Mouse (Mus musculus): ENCODE measurements around the gene Gm49369. TPM values are rescaled to one million over a fixed set of nuclear protein-coding genes. Genes with fewer than 3 reads are reported as not detected.

Gene Gm49369
- polyA plus RNA-seq, 1 experiment from 2014 or later, result 0.80 TPM

DNA sequence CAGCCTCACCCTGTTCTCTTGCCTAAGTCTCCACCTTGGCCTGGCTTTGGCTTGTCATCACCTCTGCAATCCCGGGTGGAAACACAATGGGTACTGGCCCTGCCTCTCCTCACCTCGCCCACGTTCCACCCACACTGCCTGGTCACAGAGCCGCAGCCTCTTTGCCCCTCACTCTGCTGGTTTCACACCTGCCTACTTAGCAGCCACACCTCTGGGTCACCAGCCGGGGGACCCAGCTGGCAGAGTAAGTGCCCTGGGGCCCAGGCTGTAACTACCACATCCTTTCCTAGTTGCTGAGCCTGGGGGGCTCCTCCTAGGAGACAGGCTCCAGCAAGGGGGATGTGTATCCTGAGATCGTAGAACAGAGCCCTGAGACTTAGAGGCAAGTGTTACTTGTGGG, 3.3 kb downstream of the Gm49369 start:
- DNase-seq (ENCODE audit: low spot score) (no peak), ATAC-seq (ENCODE audit: low FRiP score, low TSS enrichment) (no peak)
- Histone ChIP-seq H3K4me2 (replicated peaks; ENCODE audit: low read depth) (no peak overlapping the region), H3K36me3 (ENCODE audit: control insufficient read depth, insufficient read depth, low read length) (peaks cover 60% of the 10 kb centered on the region), H3K27me3 (ENCODE audit: control insufficient read depth, insufficient read depth, low read length) (no peaks in the 10 kb centered on the region), H3K9me3 (ENCODE audit: control insufficient read depth, low read length) (no peaks in the 10 kb centered on the region), H3K27ac (replicated peaks) (no peak overlapping the region), H3K4me1 (replicated peaks; ENCODE audit: control insufficient read depth, insufficient read depth) (no peaks in the 10 kb centered on the region), H3K4me3 (ENCODE audit: low read depth, low read length) (no peak overlapping the region), H3K9ac (ENCODE audit: low read length) (no peak overlapping the region)
- TF ChIP-seq EP300 (optimal IDR thresholded peaks at IDR 0.05), result no peak
- no peak for TF ChIP-seq CTCF (IDR thresholded peaks at IDR 0.05; ENCODE audit: low read depth)
- WGBS, result 62% methylated on average over 6 of the region's 6 CpGs

DNA sequence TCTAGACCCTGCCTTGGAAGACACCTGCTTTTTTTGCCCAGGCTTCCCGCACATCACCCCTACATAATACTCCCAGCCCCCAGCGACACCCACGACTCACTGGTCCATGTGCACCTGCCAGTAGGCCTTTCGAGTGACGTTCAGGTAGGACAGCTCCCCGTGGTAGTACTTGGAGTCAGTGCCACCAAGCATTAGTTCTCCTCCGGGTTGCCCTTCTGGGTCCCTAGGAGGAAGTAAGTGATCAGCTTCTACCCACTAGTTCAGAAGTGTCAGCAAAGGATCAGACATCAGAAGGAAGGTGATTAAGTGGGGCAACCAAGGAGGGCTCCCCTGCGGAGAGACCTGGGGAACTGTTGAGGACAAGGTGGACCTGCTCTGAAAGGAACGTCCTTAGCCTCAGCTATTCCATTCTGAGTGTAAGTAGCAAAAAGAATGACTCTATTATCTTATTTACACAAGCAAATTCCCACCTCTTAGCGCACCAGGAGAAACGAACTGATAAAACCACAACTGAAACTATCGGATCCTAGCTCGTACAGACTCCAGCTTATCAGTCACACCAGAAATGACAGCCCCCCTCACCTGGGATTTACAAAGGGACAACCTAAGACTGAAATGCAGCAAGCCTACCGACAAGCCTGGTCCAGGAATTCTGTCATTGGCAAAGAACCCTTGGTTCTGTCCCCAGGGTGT, 5.1 kb downstream of the Gm49369 start:
- ATAC-seq (ENCODE audit: low FRiP score, low TSS enrichment) (no peak), DNase-seq (ENCODE audit: low spot score) (no peak)
- Histone ChIP-seq H3K36me3 (ENCODE audit: control insufficient read depth, insufficient read depth, low read length) (peaks cover 44% of the 10 kb centered on the region), H3K27ac (replicated peaks) (no peak overlapping the region; the same call in 1 of the 2 replicates), H3K9ac (ENCODE audit: low read length) (no peak overlapping the region), H3K4me3 (ENCODE audit: low read depth, low read length) (no peak overlapping the region), H3K27me3 (ENCODE audit: control insufficient read depth, insufficient read depth, low read length) (no peaks in the 10 kb centered on the region), H3K4me2 (replicated peaks; ENCODE audit: low read depth) (no peak overlapping the region), H3K4me1 (replicated peaks; ENCODE audit: control insufficient read depth, insufficient read depth) (no peaks in the 10 kb centered on the region), H3K9me3 (ENCODE audit: control insufficient read depth, low read length) (no peaks in the 10 kb centered on the region)
- no peak for TF ChIP-seq CTCF (IDR thresholded peaks at IDR 0.05; ENCODE audit: low read depth)
- TF ChIP-seq EP300 (optimal IDR thresholded peaks at IDR 0.05), result no peak
- 72% methylated on average over 14 of the region's 14 CpGs for WGBS

DNA sequence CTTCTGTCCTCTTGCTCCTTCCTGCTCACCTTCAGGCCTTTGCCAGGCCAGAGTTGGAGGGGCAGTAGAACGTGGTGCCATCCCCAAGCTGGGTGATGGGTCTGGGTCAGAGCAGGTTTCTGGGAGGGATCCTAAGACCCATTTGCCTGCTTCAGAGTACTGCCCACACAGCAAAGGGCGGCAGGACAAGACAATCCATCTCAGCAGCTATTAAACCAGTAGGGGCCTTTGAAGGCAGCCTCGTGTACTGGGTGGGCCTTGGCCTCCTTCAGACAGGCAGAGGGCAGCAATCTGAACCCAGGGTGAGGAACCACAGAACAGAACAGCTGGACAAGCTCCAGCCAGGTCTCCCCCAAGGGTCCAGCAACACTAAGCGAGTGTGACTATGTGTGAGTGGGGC, 6.4 kb downstream of the Gm49369 start:
- H3K4me1 ChIP-seq (replicated peaks; ENCODE audit: control insufficient read depth, insufficient read depth), result no peaks in the 10 kb centered on the region
- peaks cover 32% of the 10 kb centered on the region for H3K36me3 ChIP-seq (ENCODE audit: control insufficient read depth, insufficient read depth, low read length)
- no peak overlapping the region for H3K9ac ChIP-seq (ENCODE audit: low read length)
- 76% methylated on average over 4 of the region's 4 CpGs for WGBS
- no peak overlapping the region for H3K4me3 ChIP-seq (ENCODE audit: low read depth, low read length)
- H3K4me2 ChIP-seq (replicated peaks; ENCODE audit: low read depth), result no peak overlapping the region
- H3K27ac ChIP-seq (replicated peaks), result no peak overlapping the region
- H3K9me3 ChIP-seq (ENCODE audit: control insufficient read depth, low read length), result no peaks in the 10 kb centered on the region
- no peaks in the 10 kb centered on the region for H3K27me3 ChIP-seq (ENCODE audit: control insufficient read depth, insufficient read depth, low read length)
- no peak for DNase-seq (ENCODE audit: low spot score)
- TF ChIP-seq CTCF (IDR thresholded peaks at IDR 0.05; ENCODE audit: low read depth) (no peak), EP300 (optimal IDR thresholded peaks at IDR 0.05) (no peak)
- no peak for ATAC-seq (ENCODE audit: low FRiP score, low TSS enrichment)

DNA sequence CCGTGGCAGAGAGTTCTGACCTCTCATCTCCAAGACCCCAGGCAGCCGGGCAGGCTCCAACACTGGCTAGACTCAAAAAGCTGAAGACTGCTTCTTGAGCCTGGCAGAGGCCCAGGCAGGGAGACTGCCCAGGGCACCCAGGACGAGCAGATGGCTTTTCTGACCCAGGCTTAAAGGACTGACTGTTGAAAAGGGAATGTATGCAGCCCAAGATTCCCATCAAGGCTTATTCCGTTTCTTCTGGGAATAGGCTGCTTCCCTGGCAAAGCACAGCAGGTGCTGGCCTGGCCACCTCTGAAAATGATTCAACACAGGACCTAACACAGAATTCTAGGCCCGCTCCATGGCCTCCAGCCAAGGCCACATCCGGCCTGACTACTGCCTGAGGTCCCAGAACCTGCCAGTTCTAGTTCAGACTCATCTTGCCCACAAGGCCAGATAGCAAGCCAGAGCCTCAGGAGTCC, 7.2 kb downstream of the Gm49369 start:
- Histone ChIP-seq H3K9me3 (ENCODE audit: control insufficient read depth, low read length) (no peaks in the 10 kb centered on the region), H3K4me1 (replicated peaks; ENCODE audit: control insufficient read depth, insufficient read depth) (no peaks in the 10 kb centered on the region), H3K4me2 (replicated peaks; ENCODE audit: low read depth) (no peak overlapping the region), H3K9ac (ENCODE audit: low read length) (peak overlapping the region; percentile 8; the same call in 1 of the 2 replicates), H3K27me3 (ENCODE audit: control insufficient read depth, insufficient read depth, low read length) (no peaks in the 10 kb centered on the region), H3K36me3 (ENCODE audit: control insufficient read depth, insufficient read depth, low read length) (peaks cover 27% of the 10 kb centered on the region), H3K4me3 (ENCODE audit: low read depth, low read length) (no peak overlapping the region), H3K27ac (replicated peaks) (0 out of 2 replicates have a peak overlapping the region, but pooled peaks have one; percentile 18)
- DNase-seq (ENCODE audit: low spot score), result no peak
- TF ChIP-seq EP300 (optimal IDR thresholded peaks at IDR 0.05), result no peak
- TF ChIP-seq CTCF (IDR thresholded peaks at IDR 0.05; ENCODE audit: low read depth), result no peak
- 57% methylated on average over 6 of the region's 6 CpGs for WGBS
- no peak for ATAC-seq (ENCODE audit: low FRiP score, low TSS enrichment)

DNA sequence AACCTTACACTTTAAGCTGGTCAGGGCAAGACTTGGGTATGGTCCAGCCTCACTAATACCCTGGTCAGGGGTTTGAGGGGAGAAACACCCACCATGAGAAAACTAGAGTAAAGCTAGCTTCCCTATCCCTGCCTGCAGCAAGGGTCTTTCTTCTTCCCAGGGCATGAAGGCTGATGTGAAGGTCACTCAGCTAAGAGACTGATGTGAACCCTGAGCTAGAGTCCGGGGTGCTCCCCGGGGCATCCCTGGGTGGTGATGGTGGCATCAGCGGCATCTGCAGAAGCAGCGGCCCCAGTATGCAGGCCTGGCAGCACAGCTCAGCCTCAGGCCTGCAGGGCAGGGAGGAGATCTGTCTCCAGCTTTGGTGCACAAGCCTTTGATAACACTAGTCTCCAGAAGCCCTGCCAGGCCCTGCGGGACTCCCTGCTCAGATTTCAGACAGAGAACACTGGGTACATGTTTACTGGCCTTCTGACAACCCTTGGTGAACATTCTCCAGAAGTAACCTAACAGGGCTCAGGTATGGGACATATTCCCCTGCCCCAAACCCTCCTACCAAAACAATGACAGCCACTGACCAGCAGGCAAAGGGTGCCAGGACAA, 8.0 kb downstream of the Gm49369 start:
- no peaks in the 10 kb centered on the region for H3K27me3 ChIP-seq (ENCODE audit: control insufficient read depth, insufficient read depth, low read length)
- 89% methylated on average over 5 of the region's 5 CpGs for WGBS

More for the DNA sequence above, 8.0 kb downstream of the Gm49369 start:
- Histone ChIP-seq H3K9ac (ENCODE audit: low read length) (peak overlapping the region; percentile 8; the same call in 1 of the 2 replicates), H3K9me3 (ENCODE audit: control insufficient read depth, low read length) (no peaks in the 10 kb centered on the region), H3K27ac (replicated peaks) (no peak overlapping the region), H3K4me1 (replicated peaks; ENCODE audit: control insufficient read depth, insufficient read depth) (no peaks in the 10 kb centered on the region), H3K36me3 (ENCODE audit: control insufficient read depth, insufficient read depth, low read length) (peaks cover 20% of the 10 kb centered on the region), H3K4me2 (replicated peaks; ENCODE audit: low read depth) (no peak overlapping the region), H3K4me3 (ENCODE audit: low read depth, low read length) (no peak overlapping the region)
- no peak for DNase-seq (ENCODE audit: low spot score)
- no peak for ATAC-seq (ENCODE audit: low FRiP score, low TSS enrichment)
- TF ChIP-seq EP300 (optimal IDR thresholded peaks at IDR 0.05) (no peak), CTCF (IDR thresholded peaks at IDR 0.05; ENCODE audit: low read depth) (no peak)
